Mouse (Mus musculus) duodenum, adult 2 months (tissue): Measurements from ENCODE around the gene Ints3. TPM values are rescaled to one million over a fixed set of nuclear protein-coding genes. Genes with fewer than 3 reads are reported as not detected.

ENCODE experiments used
- polyA plus RNA-seq: library from polyadenylated mRNA; depleted of rRNA; stranded (reverse); fragments of >200 nt; gene quantifications from 2 replicates; pipeline ENCODE4 v1.2.3, GENCODE M21; 2012; ENCODE audit warnings: low replicate concordance; rRNA removed

The Ints3 gene
- 12.2 and 14.4 TPM in 2 replicates for polyA plus RNA-seq

GRCm38 (mm10) chr3:90433381-90434020, at the start of gene Ints3:
Ints3 (minus strand) TSS chr3:90433622.

GRCm38 (mm10) chr3:90475831-90476611, 42.6 kb upstream of the Ints3 start, which contains the start of gene Ilf2:
Ilf2 (plus strand) TSS chr3:90476126.

GRCm38 (mm10) chr3:90465686-90466310, 32.4 kb upstream of the Ints3 start, which contains the start of gene Npr1:
Npr1 (minus strand) TSS chr3:90465866.

GRCm38 (mm10) chr3:90389511-90390490, 43.6 kb downstream of the Ints3 start, which contains the start of gene Slc27a3:
Slc27a3 (minus strand) TSS chr3:90389938.

Other genes starting within 250 kb of the Ints3 start
- gene Rps27, start 220.0 kb downstream of the Ints3 start, polyA plus RNA-seq = 256 and 423 TPM in 2 replicates
- gene Rab13, start 219.9 kb downstream of the Ints3 start, polyA plus RNA-seq = 1.9 and 4.0 TPM in 2 replicates
- 115 and 123 TPM in 2 replicates for gene Jtb, start 202.0 kb downstream of the Ints3 start, polyA plus RNA-seq
- gene Creb3l4, start 190.1 kb downstream of the Ints3 start, polyA plus RNA-seq = 5.7 and 27.1 TPM in 2 replicates
- gene Slc39a1, start 185.4 kb downstream of the Ints3 start, polyA plus RNA-seq = 46.9 and 72.6 TPM in 2 replicates
- 36.0 and 45.7 TPM in 2 replicates for gene Crtc2, start 179.5 kb downstream of the Ints3 start, polyA plus RNA-seq
- 7.0 and 7.6 TPM in 2 replicates for gene Dennd4b, start 168.4 kb downstream of the Ints3 start, polyA plus RNA-seq
- 5.0 and 7.0 TPM in 2 replicates for gene Gatad2b, start 140.4 kb downstream of the Ints3 start, polyA plus RNA-seq
- 6.6 and 6.7 TPM in 2 replicates for gene Slc27a3, start 43.7 kb downstream of the Ints3 start, polyA plus RNA-seq
- gene Npr1, start 32.2 kb upstream of the Ints3 start, polyA plus RNA-seq = 4.3 and 4.9 TPM in 2 replicates
- 4.3 and 4.6 TPM in 2 replicates for gene Ilf2, start 42.5 kb upstream of the Ints3 start, polyA plus RNA-seq
- gene Snapin, start 57.4 kb upstream of the Ints3 start, polyA plus RNA-seq = 5.9 and 7.9 TPM in 2 replicates
- gene Chtop, start 75.9 kb upstream of the Ints3 start, polyA plus RNA-seq = 21.1 and 21.8 TPM in 2 replicates
- 27.6 and 88.3 TPM in 2 replicates for gene S100a1, start 80.8 kb upstream of the Ints3 start, polyA plus RNA-seq
- gene S100a13, start 80.8 kb upstream of the Ints3 start, polyA plus RNA-seq = 9.9 and 13.7 TPM in 2 replicates
- 0.68 and 2.8 TPM in 2 replicates for gene S100a14, start 93.2 kb upstream of the Ints3 start, polyA plus RNA-seq
- gene S100a16, start 103.6 kb upstream of the Ints3 start, polyA plus RNA-seq = 57.6 and 80.1 TPM in 2 replicates
- 0.39 TPM in 1 of 2 replicates, not detected in the other for gene S100a3, start 127.0 kb upstream of the Ints3 start, polyA plus RNA-seq
- not detected in 2 replicates for gene S100a2, start 156.6 kb upstream of the Ints3 start, polyA plus RNA-seq
- gene Gm42674, start 168.3 kb upstream of the Ints3 start, polyA plus RNA-seq = not detected in 2 replicates
- gene S100a4, start 170.1 kb upstream of the Ints3 start, polyA plus RNA-seq = 0.39 and 0.67 TPM in 2 replicates
- gene S100a5, start 174.9 kb upstream of the Ints3 start, polyA plus RNA-seq = 0.53 TPM in 1 of 2 replicates, not detected in the other
- gene S100a6, start 179.3 kb upstream of the Ints3 start, polyA plus RNA-seq = 103 and 214 TPM in 2 replicates
- gene S100a7a, start 220.4 kb upstream of the Ints3 start, polyA plus RNA-seq = not detected in 2 replicates
- not detected in 2 replicates for gene S100a8, start 235.4 kb upstream of the Ints3 start, polyA plus RNA-seq